Mouse (Mus musculus) hindbrain, embryonic 11.5 days (tissue): ENCODE measurements around the gene Abcb9. TPM values are rescaled to one million over a fixed set of nuclear protein-coding genes. Genes with fewer than 3 reads are reported as not detected.

ENCODE experiments used
- ATAC-seq: fragments of 200-750 bp; cut with Nextera tagmentation; 2 replicates; pipeline ENCODE4 v1.8.0; 2017; ENCODE audit warnings: mild to moderate bottlenecking, moderate TSS enrichment, moderate library complexity; ENCODE audit not compliant: low FRiP score
- DNase-seq: peaks from one replicate; pipeline ENCODE4 v3.0.0-alpha.2; 2015; ENCODE audit warnings: low spot score
- H3K27ac ChIP-seq: fragments of 300-500 bp; sonication (generic); 2 replicates; pipeline ENCODE4 v1.5.1; 2014; ENCODE audit warnings: mild to moderate bottlenecking, low read depth, low read length
- H3K27me3 ChIP-seq: fragments of 300-500 bp; sonication (generic); 2 replicates; pipeline ENCODE4 v1.6.1; 2014; ENCODE audit warnings: mild to moderate bottlenecking, low read length, moderate library complexity, mixed read lengths; ENCODE audit not compliant: control insufficient read depth, insufficient read depth
- H3K36me3 ChIP-seq: fragments of 300-500 bp; sonication (generic); 2 replicates; pipeline ENCODE4 v1.6.1; 2014; ENCODE audit warnings: mild to moderate bottlenecking, low read length, moderate library complexity, mixed read lengths; ENCODE audit not compliant: control insufficient read depth, insufficient read depth
- H3K4me1 ChIP-seq: fragments of 300-500 bp; sonication (generic); replicated peaks from 2 replicates; pipeline ENCODE4 v1.6.1; 2014; ENCODE audit warnings: low read length, mixed read lengths; ENCODE audit not compliant: control insufficient read depth, insufficient read depth
- H3K4me2 ChIP-seq: fragments of 300-500 bp; sonication (generic); replicated peaks from 2 replicates; pipeline ENCODE4 v1.6.1; 2014; ENCODE audit warnings: mild to moderate bottlenecking, low read depth, low read length
- H3K4me3 ChIP-seq: fragments of 300-500 bp; sonication (generic); 2 replicates; pipeline ENCODE4 v1.5.1; 2014; ENCODE audit warnings: low read depth, low read length
- H3K9ac ChIP-seq: fragments of 300-500 bp; sonication (generic); 2 replicates; pipeline ENCODE4 v1.6.1; 2014; ENCODE audit warnings: low read depth, low read length
- H3K9me3 ChIP-seq: fragments of 300-500 bp; sonication (generic); 2 replicates; pipeline ENCODE4 v1.6.1; 2016; ENCODE audit warnings: low read length; ENCODE audit not compliant: control insufficient read depth
- WGBS: fragments of 180-500 bp; shearing (Covaris S2); extraction: QIAGEN DNeasy Blood & Tissue Kit; methylation state at CpG from one replicate; pipeline ENCODE4 v1.1.7; 2014; 5-methylcytosine and 5-hydroxymethylcytosine counted together
- polyA plus RNA-seq: library from polyadenylated mRNA; unstranded; fragments of >200 nt; fragmentation: Nextera tagmentation; extraction: Ambion mirVana; gene quantifications from 2 replicates; pipeline ENCODE4 v1.2.1, GENCODE M21; 2014

Gene Abcb9
- polyA plus RNA-seq, 1 experiment from 2014 or later = 0.76 TPM

DNA sequence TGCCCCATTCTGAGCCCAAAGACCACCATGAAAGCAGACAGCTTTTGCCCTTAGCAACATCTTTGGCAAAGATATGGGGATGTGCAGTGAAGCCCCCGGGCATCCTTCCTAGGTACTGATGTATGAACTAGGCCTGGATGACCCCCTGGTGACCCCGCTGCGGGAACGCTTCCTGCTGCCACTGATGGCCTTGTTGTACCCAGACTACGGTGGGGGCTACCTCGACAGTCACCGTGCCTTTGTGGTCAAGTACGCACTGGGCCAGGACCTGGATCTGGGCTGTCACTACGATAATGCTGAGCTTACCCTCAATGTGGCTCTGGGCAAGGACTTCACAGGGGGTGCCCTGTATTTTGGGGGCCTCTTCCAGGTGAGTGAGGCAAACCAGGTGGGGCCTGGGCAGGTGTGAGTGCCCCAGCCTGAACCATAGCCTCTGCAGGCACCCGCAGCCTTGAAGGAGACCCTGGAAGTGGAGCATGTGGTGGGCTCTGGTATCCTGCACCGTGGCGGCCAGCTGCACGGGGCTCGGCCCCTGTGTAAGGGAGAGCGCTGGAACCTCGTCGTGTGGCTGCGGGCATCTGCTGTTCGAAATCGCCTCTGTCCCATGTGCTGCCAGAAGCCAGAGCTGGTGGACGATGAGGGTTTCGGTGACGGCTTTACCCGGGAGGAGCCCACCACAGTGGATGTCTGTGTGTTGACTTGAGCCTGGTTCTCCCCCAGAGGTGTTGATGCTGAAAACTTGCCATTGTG is 18.9 kb upstream of the Abcb9 start:
- Histone ChIP-seq H3K27me3 (no peaks in the 10 kb centered on the region), H3K4me2 (no peak overlapping the region), H3K27ac (no peak overlapping the region), H3K4me1 (peaks cover 14% of the 10 kb centered on the region), H3K4me3 (no peak overlapping the region), H3K9me3 (no peaks in the 10 kb centered on the region), H3K36me3 (peaks cover 7% of the 10 kb centered on the region; the same call in 1 of the 2 replicates), H3K9ac (no peak overlapping the region)
- 93% methylated on average over 24 of the region's 24 CpGs for WGBS
- ATAC-seq = no peak
- no peak for DNase-seq

DNA sequence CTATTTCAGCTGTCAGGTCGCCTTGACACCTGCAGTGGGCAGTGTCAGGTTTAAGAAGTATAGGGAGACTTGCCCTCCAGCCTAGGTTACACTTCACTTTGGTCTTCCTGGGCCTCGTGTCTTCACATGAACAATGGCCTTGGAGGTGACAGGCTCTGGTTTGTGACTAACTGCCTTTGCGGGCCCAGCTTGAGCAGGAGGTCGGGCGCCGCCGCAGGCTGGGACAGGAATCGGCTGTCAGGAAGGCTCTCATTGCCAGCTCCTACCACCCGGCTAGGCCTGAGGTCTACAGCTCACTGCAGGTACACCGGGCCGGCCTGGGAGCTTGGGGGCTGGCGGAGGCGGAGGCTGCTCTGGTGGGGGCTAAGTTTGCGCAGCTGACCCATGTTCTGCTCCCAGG is 17.4 kb upstream of the Abcb9 start:
- no peaks in the 10 kb centered on the region for H3K27me3 ChIP-seq
- 0 out of 2 replicates have a peak, but pooled peaks cover 3% of the 10 kb centered on the region for H3K36me3 ChIP-seq
- 23% methylated on average over 14 of the region's 14 CpGs for WGBS
- H3K4me3 ChIP-seq = peak overlapping the region; percentile 72
- DNase-seq (peak; percentile 68), ATAC-seq (no peak)
- H3K4me1 ChIP-seq = peaks cover 14% of the 10 kb centered on the region
- H3K9ac ChIP-seq = peak overlapping the region; percentile 72
- H3K9me3 ChIP-seq = no peaks in the 10 kb centered on the region
- H3K27ac ChIP-seq = peak overlapping the region; percentile 47; the same call in 1 of the 2 replicates
- peak overlapping the region; percentile 85 for H3K4me2 ChIP-seq

DNA sequence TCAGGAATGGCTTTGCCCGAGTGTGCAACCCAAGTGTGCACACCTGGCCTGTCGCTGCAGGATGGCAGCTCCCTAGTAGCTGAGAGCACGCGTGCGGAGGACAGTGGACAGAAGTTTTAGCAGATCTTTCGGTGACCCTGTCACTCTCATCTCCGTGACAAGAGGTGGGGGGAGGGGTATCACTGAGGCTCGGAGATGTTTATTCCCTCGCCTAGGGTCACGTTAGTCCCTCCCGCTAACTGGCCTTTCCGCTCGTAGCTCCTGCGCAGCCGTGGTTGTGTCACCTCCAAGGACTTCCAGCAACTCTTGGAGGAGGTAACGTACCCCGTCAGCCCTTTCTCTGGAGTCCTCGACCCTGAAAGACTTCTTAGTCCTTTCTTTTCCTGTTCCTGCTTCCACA is 16.9 kb upstream of the Abcb9 start:
- WGBS = 3% methylated on average over 18 of the region's 18 CpGs
- no peak for ATAC-seq

DNA sequence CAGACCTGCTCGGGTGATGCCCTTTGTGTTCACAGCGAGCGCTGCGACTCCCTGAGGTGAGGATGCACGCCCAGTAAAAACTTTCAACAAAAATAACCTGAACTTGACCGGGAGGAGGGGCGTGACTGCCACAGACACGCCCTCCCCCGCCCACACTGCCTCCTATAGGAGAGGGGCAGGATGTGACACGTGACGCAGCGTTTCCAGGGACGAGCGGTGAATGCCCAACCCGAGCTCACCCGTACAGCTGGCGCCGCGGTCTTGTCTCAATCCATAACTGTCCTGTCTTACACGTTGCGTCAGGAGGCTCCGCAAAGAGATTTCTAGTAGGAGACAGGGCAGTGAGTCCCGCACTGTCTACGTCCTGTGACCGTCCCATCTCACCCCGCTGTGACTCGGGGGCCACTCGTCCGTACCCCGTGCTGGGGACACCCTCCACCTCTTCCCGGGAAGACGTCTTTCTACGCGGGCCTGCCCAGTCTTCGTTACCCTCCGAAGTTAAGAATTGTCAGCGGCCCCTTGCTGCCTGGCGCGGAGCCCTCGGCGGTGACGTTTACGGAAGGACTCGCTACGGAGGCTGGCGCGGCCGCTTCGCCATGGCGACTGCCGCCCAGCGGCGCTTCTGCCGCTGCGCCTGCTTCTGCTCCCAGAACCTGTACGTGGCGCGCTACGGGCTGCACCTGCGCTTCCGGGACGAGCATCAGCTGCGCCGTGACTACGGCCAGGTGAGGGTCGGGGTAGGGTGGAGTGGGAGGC is 16.3 kb upstream of the Abcb9 start, which contains the start of gene Ogfod2:
Gene Ogfod2 (plus strand): TSS at position 556 of the 756 bp plus-strand sequence.
- under 1% methylated on average over 66 of the region's 66 CpGs for WGBS

More for the DNA sequence above, 16.9 kb upstream of the Abcb9 start:
- peak overlapping the region; percentile 72 for H3K4me3 ChIP-seq
- no peaks in the 10 kb centered on the region for H3K36me3 ChIP-seq
- no peaks in the 10 kb centered on the region for H3K27me3 ChIP-seq
- peaks cover 14% of the 10 kb centered on the region for H3K4me1 ChIP-seq
- peak overlapping the region; percentile 72 for H3K9ac ChIP-seq
- H3K4me2 ChIP-seq = peak overlapping the region; percentile 85
- H3K9me3 ChIP-seq = no peaks in the 10 kb centered on the region
- DNase-seq = no peak
- H3K27ac ChIP-seq = peak overlapping the region; percentile 47

DNA sequence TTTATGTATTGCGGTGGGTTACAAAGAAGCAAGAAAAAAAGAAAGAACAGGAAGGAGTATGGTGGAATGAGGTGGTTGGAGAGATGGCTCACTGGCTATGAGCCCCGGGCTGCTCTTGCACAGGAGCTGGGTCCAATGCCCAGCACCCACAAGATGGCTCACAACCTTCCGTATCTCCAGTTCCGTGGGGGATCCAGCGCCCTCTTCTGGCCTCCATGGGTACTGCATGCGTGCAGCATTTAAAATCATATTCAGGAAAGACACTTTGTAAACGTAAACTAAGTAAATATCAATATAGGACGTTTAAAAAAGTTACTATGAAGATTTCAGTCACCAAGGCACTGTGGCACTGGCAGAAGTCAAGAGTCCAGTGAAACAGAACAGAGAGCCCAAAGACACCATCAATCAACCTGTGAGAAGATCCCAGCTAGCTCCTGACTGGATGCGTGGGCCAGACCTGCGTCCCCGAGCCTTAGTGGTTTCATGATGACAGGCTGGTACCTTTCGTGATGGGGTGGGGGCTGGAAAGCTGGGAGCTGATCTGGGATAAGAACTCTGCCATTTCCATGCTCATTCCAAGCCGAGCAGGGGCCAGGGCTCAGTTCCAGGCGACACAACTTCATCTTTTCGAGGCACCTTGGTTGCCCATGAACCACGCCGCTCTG is 15.6 kb upstream of the Abcb9 start:
- Histone ChIP-seq H3K36me3 (no peaks in the 10 kb centered on the region), H3K4me1 (peaks cover 7% of the 10 kb centered on the region), H3K4me2 (peak overlapping the region; percentile 85), H3K27ac (peak overlapping the region; percentile 71; the same call in 1 of the 2 replicates), H3K27me3 (no peaks in the 10 kb centered on the region), H3K9me3 (no peaks in the 10 kb centered on the region), H3K9ac (peak overlapping the region; percentile 72), H3K4me3 (peak overlapping the region; percentile 72)
- no peak for ATAC-seq
- DNase-seq = peak; percentile 61
- 29% methylated on average over 17 of the region's 17 CpGs for WGBS

More for the DNA sequence above, 16.3 kb upstream of the Abcb9 start, which contains the start of gene Ogfod2:
- Histone ChIP-seq H3K4me1 (peaks cover 11% of the 10 kb centered on the region), H3K36me3 (no peaks in the 10 kb centered on the region), H3K9me3 (no peaks in the 10 kb centered on the region), H3K27me3 (no peaks in the 10 kb centered on the region), H3K27ac (peak within 1 kb of the TSS; percentile 71), H3K4me3 (peak within 1 kb of the TSS; percentile 72), H3K9ac (peak within 1 kb of the TSS; percentile 72), H3K4me2 (peak within 1 kb of the TSS; percentile 85)
- peak; percentile 97 for ATAC-seq
- DNase-seq = peak; percentile 97

DNA sequence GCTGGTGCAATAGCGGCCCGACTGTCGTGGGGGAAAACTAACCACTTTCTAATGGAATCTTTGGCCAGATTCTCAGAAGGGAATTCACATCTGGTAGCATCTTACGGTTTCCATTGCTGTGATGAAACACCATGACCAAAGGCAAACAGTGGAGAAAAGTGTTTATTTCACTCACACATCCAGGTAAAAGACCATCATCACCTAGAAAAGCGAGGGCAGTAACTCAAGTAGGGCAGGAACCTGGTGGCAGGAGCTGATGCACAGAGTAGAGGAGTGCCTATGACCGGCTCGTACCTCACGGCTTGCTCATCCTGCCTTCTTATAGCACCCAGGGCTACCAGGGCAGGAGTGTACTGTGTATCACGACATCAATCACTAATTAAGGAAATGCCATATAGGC is 8.0 kb upstream of the Abcb9 start:
- Histone ChIP-seq H3K27me3 (no peaks in the 10 kb centered on the region), H3K36me3 (no peaks in the 10 kb centered on the region), H3K9me3 (no peaks in the 10 kb centered on the region), H3K27ac (no peak overlapping the region), H3K4me3 (no peak overlapping the region), H3K9ac (no peak overlapping the region), H3K4me1 (no peaks in the 10 kb centered on the region), H3K4me2 (no peak overlapping the region)
- 92% methylated on average over 9 of the region's 9 CpGs for WGBS
- no peak for ATAC-seq
- no peak for DNase-seq

DNA sequence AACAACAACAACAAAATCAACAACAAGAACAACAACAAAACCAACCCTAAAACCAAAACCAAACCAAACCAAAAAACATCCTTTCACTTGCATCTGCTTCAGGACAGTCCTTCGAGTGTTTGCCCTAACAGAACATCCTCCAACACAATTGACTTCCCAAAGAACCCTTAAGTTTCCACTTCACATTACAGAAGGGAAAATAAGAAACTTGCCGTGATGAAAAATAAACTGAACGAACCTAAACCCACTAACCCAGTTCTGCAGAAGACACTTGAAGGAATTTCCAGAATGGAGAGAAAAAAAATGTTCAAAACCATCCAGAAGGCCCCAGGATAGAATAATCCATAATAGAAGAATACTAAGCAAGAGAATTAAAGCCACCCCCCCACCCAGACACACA is 7.4 kb upstream of the Abcb9 start:
- ATAC-seq (no peak), DNase-seq (no peak)
- H3K27ac ChIP-seq = no peak overlapping the region
- H3K4me3 ChIP-seq = no peak overlapping the region
- H3K27me3 ChIP-seq = no peaks in the 10 kb centered on the region
- no peak overlapping the region for H3K4me2 ChIP-seq
- WGBS = 83% methylated on average over 3 of the region's 3 CpGs
- H3K4me1 ChIP-seq = no peaks in the 10 kb centered on the region
- no peaks in the 10 kb centered on the region for H3K9me3 ChIP-seq
- no peak overlapping the region for H3K9ac ChIP-seq
- no peaks in the 10 kb centered on the region for H3K36me3 ChIP-seq

DNA sequence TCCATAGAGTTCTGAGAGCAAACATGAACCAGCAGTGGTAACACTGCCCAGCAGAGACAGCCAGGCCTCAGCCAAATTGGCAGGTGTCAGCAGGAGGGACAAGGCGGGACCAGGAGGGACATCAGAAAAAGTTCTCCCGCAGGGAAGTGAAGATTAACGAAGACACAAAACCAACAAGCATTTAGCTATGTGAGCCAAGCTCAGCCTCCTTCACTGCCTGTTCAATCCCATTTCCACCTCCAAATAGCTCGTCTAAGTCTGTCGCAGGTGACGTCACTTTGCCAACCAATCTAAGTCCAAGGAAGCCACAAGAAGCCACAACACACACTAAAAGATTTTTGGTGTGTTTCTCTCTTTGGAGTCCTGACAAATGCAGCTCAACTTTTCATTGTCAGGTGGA is 6.7 kb upstream of the Abcb9 start:
- no peak for DNase-seq
- no peaks in the 10 kb centered on the region for H3K36me3 ChIP-seq
- no peak overlapping the region for H3K4me3 ChIP-seq
- H3K4me2 ChIP-seq = no peak overlapping the region
- ATAC-seq = no peak
- 87% methylated on average over 6 of the region's 6 CpGs for WGBS
- H3K9me3 ChIP-seq = no peaks in the 10 kb centered on the region
- no peak overlapping the region for H3K9ac ChIP-seq
- no peaks in the 10 kb centered on the region for H3K27me3 ChIP-seq
- no peak overlapping the region for H3K27ac ChIP-seq
- H3K4me1 ChIP-seq = no peaks in the 10 kb centered on the region
